Mouse (Mus musculus): Measurements from ENCODE around the gene Gad1. TPM values are rescaled to one million over a fixed set of nuclear protein-coding genes. Genes with fewer than 3 reads are reported as not detected.

Gene Gad1
- total RNA-seq, 2 experiments from 2014 or later = 1.2 to 2.9 TPM

DNA sequence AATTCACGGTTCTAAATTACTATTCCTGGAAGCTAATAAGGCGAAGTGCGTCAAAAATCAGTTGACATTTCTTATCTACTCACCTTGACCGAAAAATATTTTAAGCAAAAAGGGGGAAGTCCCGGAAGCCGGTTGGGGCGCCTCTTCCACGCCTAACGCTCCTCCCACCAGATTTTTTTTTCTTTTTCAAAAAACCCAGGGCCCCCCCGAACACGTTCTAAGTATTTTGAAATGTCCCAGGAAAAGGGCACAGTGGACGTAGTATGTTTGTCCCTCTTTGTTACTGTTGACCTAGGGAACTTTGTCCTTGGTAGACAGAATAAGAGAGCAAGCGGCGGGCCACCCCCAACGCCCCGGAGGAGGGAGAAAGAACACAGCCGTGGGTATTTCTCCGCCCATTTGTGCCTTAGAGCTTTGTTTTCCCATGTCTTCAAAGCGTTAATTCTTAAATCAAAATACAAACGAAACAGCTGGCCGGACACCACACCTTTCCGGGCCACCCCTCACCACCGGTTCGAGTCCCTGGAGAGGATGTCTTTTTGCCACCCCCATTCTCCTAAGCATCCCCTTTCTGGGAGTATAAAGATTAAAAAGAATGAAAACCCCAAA, 6.1 kb downstream of the Gad1 start:
- no peak for TF ChIP-seq CTCF (IDR thresholded peaks at IDR 0.05)
- no peak overlapping the region for H3K27ac ChIP-seq
- intact Hi-C loops (cut with DNase I) = loop anchor here (5.0 kb wide), 1 partner anchor 332 kb away; no protein-coding TSS in a partner anchor
- no peak for DNase-seq
- no peak overlapping the region for H3K4me3 ChIP-seq

DNA sequence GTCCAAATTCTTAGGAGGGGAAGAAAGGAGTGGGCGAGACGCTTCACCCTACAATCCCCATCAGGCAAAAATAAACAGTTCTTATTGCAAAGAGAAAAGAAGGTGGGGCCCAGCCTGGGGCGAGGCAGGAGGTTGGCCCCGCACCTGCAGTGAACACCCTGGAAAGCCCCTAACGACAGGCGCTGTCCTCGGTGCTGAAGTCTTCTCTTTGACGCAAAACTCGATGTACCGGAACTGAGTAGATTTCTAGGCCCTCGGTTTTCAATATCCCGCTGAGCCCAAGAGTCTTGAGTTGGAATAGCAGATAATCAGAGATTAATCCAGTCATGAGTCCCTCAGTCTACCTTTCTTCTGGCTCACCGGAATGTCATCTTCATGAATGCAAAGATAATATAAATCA, 6.6 kb downstream of the Gad1 start:
- intact Hi-C loops (cut with DNase I) = loop anchor here (5.0 kb wide), 1 partner anchor 332 kb away; no protein-coding TSS in a partner anchor
- TF ChIP-seq CTCF (IDR thresholded peaks at IDR 0.05) = no peak
- DNase-seq = peak; percentile 43
- Histone ChIP-seq H3K27ac (no peak overlapping the region), H3K4me3 (no peak overlapping the region)

DNA sequence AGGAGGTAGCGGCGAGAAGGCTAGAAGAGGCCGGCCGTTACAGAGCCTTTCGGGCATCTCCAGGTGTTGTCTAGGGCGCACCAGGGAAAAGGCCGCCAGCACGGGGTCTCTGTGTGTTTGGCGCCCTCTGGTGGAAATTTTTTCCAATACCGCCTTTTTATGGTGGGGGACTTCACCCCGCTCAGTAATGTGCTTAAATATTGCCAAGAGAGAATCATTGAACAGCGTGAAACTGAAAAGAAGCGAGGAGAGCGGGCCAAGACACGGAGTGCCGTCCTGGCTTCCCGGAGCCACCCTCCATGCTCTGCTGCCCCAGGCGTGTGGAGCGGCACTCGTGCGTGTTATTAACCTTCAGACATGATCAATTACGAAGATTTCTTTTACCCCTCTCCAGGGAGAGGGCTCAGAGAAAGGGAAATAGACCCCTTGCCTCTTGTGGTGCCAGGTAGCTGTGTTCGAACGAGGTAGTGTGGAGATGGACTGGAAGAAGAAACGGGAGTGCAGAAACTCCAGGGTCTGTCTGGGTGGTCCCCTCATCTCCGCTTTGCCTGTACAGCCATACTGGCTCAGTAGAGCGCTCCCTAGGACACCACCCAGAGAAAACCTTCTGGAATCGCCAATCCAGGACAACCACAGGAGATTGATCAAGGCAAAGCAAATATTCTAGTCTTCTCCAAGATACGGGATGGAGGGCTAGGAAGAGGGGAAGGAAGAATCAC, 8.4 kb downstream of the Gad1 start:
- intact Hi-C loops (cut with DNase I) = loop anchor here (10.0 kb wide), 1 partner anchor 436 kb away; no protein-coding TSS in a partner anchor
- no peak for DNase-seq
- peak; percentile 65 for TF ChIP-seq CTCF (IDR thresholded peaks at IDR 0.05)
- no peak overlapping the region for H3K27ac ChIP-seq
- no peak overlapping the region for H3K4me3 ChIP-seq

DNA sequence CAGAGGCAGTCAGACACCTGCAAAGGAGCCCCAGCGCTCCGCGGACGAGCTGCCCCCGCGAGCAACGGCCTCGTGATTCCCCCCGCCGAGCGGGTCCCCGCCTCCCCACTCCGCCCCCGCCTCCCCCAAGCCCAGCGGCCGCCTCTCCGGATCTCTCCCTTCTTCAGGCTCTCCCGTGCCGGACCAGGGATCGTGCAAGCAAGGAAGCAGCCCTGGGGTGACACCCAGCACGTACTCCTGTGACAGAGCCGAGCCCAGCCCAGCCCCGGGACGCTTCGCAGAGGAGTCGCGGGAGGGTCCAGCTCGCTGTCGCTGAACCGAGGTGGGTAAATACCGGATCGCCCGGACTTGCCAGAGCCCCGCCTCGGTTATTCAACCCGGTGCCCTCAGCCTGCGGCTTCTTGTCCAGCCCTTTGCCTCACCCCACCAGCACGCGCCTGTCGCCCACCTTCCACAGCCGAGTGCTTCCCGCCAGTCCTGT, 9.2 kb downstream of the Gad1 start:
- Histone ChIP-seq H3K27ac (no peak overlapping the region), H3K4me3 (peak overlapping the region; percentile 34; the same call in 1 of the 2 replicates)
- intact Hi-C loops (cut with DNase I) = loop anchor here (10.0 kb wide), 1 partner anchor 437 kb away; no protein-coding TSS in a partner anchor
- no peak for TF ChIP-seq CTCF (IDR thresholded peaks at IDR 0.05)
- no peak for DNase-seq

DNA sequence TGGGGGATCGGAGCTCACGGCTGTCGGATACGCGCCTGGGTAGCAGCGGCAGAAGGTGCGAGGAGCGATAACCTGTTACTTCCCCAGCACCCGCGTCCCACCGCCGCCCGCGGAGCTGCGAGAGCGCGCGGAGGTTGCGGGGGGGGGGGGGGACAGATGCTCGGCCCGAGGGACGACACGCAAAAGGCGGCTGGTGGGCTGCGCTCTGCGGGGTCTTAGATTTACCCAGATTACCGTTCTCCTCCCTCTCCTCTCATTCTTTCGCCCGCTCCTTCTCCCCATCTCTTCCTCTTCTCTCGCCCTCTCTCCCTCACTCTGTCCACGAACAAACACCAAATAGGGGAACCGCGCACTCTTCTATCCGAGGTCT, 9.7 kb downstream of the Gad1 start:
- H3K4me3 ChIP-seq = no peak overlapping the region
- no peak for TF ChIP-seq CTCF (IDR thresholded peaks at IDR 0.05)
- no peak for DNase-seq
- intact Hi-C loops (cut with DNase I) = loop anchor here (10.0 kb wide), 1 partner anchor 438 kb away; no protein-coding TSS in a partner anchor
- H3K27ac ChIP-seq = no peak overlapping the region

DNA sequence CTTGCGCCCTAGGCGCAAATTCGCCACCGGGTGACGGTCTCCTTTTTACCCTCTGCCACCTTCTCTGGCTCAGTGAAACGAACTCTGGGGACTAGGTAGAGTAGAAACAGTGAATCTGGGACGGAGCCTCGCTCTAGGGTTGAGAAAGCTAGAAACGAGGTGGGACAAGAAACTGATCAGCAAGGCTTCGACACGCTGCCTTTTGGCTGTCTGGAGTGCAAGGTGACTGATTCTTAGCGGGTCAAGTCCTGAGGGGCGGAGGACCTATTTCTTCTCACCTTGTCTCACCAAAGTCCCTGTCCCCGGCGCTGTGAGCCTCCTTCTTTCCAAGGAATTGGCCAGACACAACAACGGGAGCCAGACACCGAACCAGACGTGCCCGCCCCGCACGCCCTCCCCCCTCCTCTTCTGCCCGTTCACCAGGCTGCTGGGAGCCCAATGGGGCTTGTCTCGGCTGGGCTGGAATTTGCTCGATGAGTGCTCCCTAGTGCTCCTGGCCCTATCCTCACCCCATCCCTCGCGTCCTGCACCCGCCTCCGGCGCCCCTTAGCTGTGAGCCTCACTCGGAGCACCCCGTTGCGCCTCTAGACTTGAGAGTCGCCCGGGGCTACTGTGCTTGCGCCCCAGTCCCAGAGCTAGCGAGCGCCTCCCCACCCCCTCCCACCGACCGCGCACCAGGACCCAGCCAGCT, 10.3 kb downstream of the Gad1 start:
- no peak overlapping the region for H3K27ac ChIP-seq
- intact Hi-C loops (cut with DNase I) = loop anchor here (10.0 kb wide), 1 partner anchor 438 kb away; no protein-coding TSS in a partner anchor
- no peak overlapping the region for H3K4me3 ChIP-seq
- no peak for TF ChIP-seq CTCF (IDR thresholded peaks at IDR 0.05)
- DNase-seq = no peak

DNA sequence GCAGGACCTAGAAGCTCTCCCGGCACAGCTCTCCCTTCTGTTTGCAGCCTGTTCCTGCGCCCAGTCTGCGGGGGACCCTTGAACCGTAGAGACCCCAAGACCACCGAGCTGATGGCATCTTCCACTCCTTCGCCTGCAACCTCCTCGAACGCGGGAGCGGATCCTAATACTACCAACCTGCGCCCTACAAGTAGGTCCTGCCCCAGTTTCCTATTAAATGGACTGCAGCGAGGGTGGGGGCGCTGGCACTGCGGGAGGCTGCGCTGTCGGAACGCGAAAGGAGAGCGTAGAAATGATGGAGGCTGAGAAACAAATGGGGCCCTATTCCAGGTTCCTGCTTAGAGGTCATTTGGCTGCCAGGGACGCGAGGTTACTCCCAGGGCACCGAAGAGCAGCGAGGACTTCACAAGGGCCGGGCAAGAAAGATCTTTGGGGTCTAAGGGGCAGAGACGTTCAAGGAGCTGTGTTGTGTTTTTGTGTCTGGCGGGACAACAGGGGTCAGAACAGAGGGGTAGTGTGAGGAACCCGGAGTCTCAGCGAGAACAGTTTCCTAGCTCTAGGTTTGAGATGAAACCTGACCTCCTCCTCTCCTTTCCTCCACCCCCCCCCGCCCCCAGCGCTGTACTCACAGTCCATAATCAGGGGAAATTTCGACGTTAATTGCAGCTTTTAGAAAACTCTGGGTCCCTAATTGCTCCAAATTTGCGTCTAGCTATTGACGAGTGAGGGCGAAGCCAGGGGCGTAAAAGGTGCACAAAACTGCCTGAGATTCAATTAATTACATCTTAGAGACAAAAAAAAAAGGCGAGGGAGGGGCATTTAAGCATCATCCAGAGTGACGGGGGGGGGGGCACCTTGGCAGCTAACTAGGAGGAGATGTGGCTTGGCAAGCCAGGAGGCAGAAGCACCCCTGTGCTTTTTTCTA, 11.1 kb downstream of the Gad1 start:
- no peak for TF ChIP-seq CTCF (IDR thresholded peaks at IDR 0.05)
- Histone ChIP-seq H3K27ac (no peak overlapping the region), H3K4me3 (no peak overlapping the region)

DNA sequence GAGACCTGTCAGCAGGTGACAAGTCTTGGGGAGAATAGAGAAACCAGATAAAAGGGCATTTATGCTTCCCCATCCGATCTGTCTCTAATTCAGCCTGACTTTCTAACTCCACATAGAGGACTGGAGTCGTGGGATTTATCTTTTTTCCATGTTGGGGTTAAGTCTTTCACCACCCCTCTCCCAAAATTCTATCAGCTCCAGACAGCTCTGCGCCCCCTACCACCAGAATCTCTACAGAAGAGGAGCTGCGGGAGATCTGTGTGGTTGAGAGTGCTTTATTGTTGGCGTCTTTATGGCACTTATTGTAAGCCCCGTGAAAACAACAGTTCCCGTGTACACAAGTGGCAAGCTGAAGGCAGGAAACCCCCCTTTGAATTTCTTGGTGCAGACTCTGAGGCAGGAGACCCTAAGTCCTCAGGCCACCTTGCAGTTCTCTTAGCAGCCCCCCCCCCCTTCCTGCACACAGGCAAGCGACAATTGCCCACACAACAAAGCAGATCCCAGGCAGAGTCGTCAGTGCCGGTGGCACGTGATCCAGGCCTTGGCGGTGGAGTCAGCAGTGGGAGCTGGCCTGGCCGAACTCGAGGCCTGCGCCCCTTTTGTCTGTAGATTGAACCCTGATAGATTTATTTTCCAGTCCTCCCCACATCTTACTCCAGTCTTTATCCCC, 11.9 kb downstream of the Gad1 start:
- no peak for DNase-seq
- H3K4me3 ChIP-seq = no peak overlapping the region
- intact Hi-C loops (cut with DNase I) = loop anchor here (10.0 kb wide), 1 partner anchor 440 kb away; no protein-coding TSS in a partner anchor
- no peak for TF ChIP-seq CTCF (IDR thresholded peaks at IDR 0.05)
- no peak overlapping the region for H3K27ac ChIP-seq

More for the DNA sequence above, 11.1 kb downstream of the Gad1 start:
- intact Hi-C loops (cut with DNase I) = loop anchor here (10.0 kb wide), 1 partner anchor 439 kb away; no protein-coding TSS in a partner anchor
- no peak for DNase-seq

DNA sequence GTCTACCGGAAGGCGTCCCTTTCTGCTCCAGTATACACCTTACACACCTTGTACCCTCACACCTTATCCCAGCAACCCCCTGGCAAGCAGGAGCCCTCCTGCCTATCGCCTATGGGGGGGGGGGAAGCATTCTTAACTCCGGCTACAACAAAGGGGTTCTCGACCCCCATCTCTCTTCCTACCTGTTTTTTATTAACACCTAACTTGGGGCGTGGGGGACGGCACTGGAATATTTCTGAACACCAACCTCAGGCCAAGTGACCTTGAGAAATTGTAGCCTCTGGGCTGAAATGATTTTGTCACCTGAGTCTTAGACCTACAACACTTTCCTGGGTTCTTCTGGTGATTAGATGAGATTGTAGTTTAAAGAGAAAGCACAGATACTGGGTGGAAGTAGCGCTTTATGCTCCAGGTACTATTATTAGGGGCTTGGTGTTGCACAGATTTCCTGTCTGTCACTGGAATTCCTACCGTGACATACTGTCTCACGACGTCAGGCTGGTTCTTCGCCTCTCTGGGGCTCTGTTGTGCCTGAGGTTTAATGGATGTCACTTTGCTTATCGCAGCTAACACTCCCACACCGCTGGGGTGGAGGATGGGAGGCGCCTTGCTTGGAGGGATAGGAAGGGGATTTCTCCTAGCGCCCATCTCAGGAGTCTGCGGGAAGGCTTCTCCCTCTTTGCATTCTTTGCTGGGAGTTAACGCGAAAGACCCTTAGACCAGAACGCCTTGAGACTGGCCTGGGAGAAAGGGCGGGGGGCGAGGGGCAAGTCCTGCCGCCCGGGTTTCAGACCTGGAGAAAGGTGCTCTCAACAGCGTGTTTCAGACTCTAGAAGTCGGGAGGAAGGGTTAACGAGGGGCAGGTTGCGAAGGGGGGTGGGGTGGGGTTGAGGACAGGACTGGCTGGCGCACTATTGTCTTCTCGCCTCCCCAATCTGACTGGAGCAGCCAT, 13.1 kb downstream of the Gad1 start:
- intact Hi-C loops (cut with DNase I) = loop anchor here (10.0 kb wide), 1 partner anchor 441 kb away; no protein-coding TSS in a partner anchor
- H3K4me3 ChIP-seq = no peak overlapping the region
- no peak overlapping the region for H3K27ac ChIP-seq
- no peak for TF ChIP-seq CTCF (IDR thresholded peaks at IDR 0.05)
- no peak for DNase-seq

DNA sequence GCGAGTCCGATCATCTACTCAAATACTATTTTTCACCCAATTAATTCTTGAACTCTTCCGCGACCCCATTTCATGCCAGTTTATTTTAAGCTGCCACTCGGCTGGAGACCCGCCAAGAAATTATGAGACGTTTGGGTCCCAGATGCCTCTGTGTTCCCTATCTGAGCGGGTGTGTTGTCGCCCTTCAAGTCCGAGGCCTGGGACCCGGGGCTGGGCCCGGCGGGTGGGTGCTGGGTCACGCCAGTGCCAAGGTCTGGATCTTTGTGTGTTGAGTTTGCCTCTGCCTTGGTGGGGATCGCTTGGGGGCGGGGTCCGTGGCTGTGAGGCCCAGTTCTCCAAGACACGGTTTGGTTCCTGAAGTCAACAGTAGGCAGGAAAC, 13.7 kb downstream of the Gad1 start:
- H3K4me3 ChIP-seq = no peak overlapping the region
- no peak for DNase-seq
- no peak for TF ChIP-seq CTCF (IDR thresholded peaks at IDR 0.05)
- H3K27ac ChIP-seq = no peak overlapping the region
- intact Hi-C loops (cut with DNase I) = loop anchor here (10.0 kb wide), 1 partner anchor 442 kb away; no protein-coding TSS in a partner anchor
